Mouse (Mus musculus) testis, adult 2 months (tissue): ENCODE results near the gene Ankrd33b. TPM values are rescaled to one million over a fixed set of nuclear protein-coding genes. Genes with fewer than 3 reads are reported as not detected.

Experiments used
- H3K27ac ChIP-seq: fragments of 200-500 bp; 2 replicates; pipeline ENCODE4 v1.5.1; 2012; ENCODE audit warnings: low read depth, low read length; ENCODE audit not compliant: control insufficient read depth, insufficient read depth
- H3K27me3 ChIP-seq: fragments of 200-500 bp; 2 replicates; pipeline ENCODE4 v1.6.1; 2012; ENCODE audit warnings: mild to moderate bottlenecking, low read length, moderate library complexity; ENCODE audit not compliant: control insufficient read depth, insufficient read depth
- H3K36me3 ChIP-seq: fragments of 200-500 bp; 2 replicates; pipeline ENCODE4 v1.6.1; 2012; ENCODE audit warnings: mild to moderate bottlenecking, low read length; ENCODE audit not compliant: control insufficient read depth, insufficient read depth
- H3K4me1 ChIP-seq: fragments of 200-500 bp; 2 replicates; pipeline ENCODE4 v1.6.1; 2012; ENCODE audit warnings: low read length; ENCODE audit not compliant: control insufficient read depth, insufficient read depth
- H3K4me3 ChIP-seq: fragments of 200-500 bp; 2 replicates; pipeline ENCODE4 v1.5.1; 2012; ENCODE audit warnings: low read depth, mild to moderate bottlenecking, low read length, moderate library complexity, mixed read lengths; ENCODE audit not compliant: control insufficient read depth
- CTCF ChIP-seq: fragments of 200-500 bp; IDR thresholded peaks from 2 replicates; pipeline ENCODE4 v1.5.1; 2012; ENCODE audit warnings: low read depth, mild to moderate bottlenecking, inconsistent platforms, low read length, moderate library complexity; ENCODE audit not compliant: control insufficient read depth, insufficient read depth, insufficient replicate concordance
- POLR2A ChIP-seq: fragments of 200-500 bp; IDR thresholded peaks from 2 replicates; pipeline ENCODE4 v1.6.1; 2012; ENCODE audit warnings: low read depth, mild to moderate bottlenecking, inconsistent platforms, low read length, moderate library complexity; ENCODE audit not compliant: control insufficient read depth
- polyA plus RNA-seq: library from polyadenylated mRNA; depleted of rRNA; stranded (reverse); fragments of >200 nt; gene quantifications from 2 replicates; pipeline ENCODE4 v1.2.3, GENCODE M21; 2012

Ankrd33b gene
- polyA plus RNA-seq, 1 experiment: 0.58 TPM

GRCm38 (mm10) chr15:31309526-31309925 lies 58.0 kb downstream of the Ankrd33b start:
- TF ChIP-seq POLR2A (peak; percentile 38), CTCF (peak; percentile 97)
- Histone ChIP-seq H3K27me3 (no peaks in the 10 kb centered on the region), H3K4me3 (peak overlapping the region; percentile 72), H3K4me1 (peaks cover 5% of the 10 kb centered on the region; the same call in 1 of the 2 replicates), H3K27ac (no peak overlapping the region), H3K36me3 (no peaks in the 10 kb centered on the region)

GRCm38 (mm10) chr15:31306726-31307125 lies 60.8 kb downstream of the Ankrd33b start:
- no peak overlapping the region for H3K27ac ChIP-seq
- H3K4me3 ChIP-seq: no peak overlapping the region
- no peaks in the 10 kb centered on the region for H3K27me3 ChIP-seq
- no peak for TF ChIP-seq POLR2A
- no peak for TF ChIP-seq CTCF
- no peaks in the 10 kb centered on the region for H3K36me3 ChIP-seq
- peaks cover 5% of the 10 kb centered on the region; the same call in 1 of the 2 replicates for H3K4me1 ChIP-seq

GRCm38 (mm10) chr15:31305181-31305580 lies 62.3 kb downstream of the Ankrd33b start:
- H3K4me3 ChIP-seq: no peak overlapping the region
- no peak for TF ChIP-seq POLR2A
- TF ChIP-seq CTCF: no peak
- peaks cover 5% of the 10 kb centered on the region; the same call in 1 of the 2 replicates for H3K4me1 ChIP-seq
- no peaks in the 10 kb centered on the region for H3K36me3 ChIP-seq
- no peak overlapping the region for H3K27ac ChIP-seq
- no peaks in the 10 kb centered on the region for H3K27me3 ChIP-seq

- Histone ChIP-seq H3K27me3 (no peaks in the 10 kb centered on the region), H3K36me3 (no peaks in the 10 kb centered on the region), H3K4me3 (no peak overlapping the region), H3K27ac (no peak overlapping the region), H3K4me1 (peaks cover 2% of the 10 kb centered on the region; the same call in 1 of the 2 replicates)
- TF ChIP-seq CTCF (no peak), POLR2A (no peak)
These were observed 63.2 kb downstream of the Ankrd33b start for GRCm38 (mm10) chr15:31304302-31304701.

GRCm38 (mm10) chr15:31302293-31302990 lies 65.1 kb downstream of the Ankrd33b start:
- no peak for TF ChIP-seq POLR2A
- TF ChIP-seq CTCF: no peak
- H3K36me3 ChIP-seq: no peaks in the 10 kb centered on the region

GRCm38 (mm10) chr15:31299258-31299917 lies 68.1 kb downstream of the Ankrd33b start:
- H3K27ac ChIP-seq: no peak overlapping the region
- H3K27me3 ChIP-seq: no peaks in the 10 kb centered on the region
- no peaks in the 10 kb centered on the region for H3K36me3 ChIP-seq
- H3K4me3 ChIP-seq: no peak overlapping the region
- H3K4me1 ChIP-seq: no peaks in the 10 kb centered on the region; the same call in 1 of the 2 replicates
- TF ChIP-seq CTCF: no peak
- TF ChIP-seq POLR2A: no peak

More at GRCm38 (mm10) chr15:31302293-31302990, 65.1 kb downstream of the Ankrd33b start:
- H3K4me3 ChIP-seq: no peak overlapping the region
- no peaks in the 10 kb centered on the region for H3K27me3 ChIP-seq
- H3K4me1 ChIP-seq: no peaks in the 10 kb centered on the region; the same call in 1 of the 2 replicates
- H3K27ac ChIP-seq: no peak overlapping the region

GRCm38 (mm10) chr15:31297777-31298137 lies 69.8 kb downstream of the Ankrd33b start:
- H3K4me3 ChIP-seq: no peak overlapping the region
- H3K4me1 ChIP-seq: no peaks in the 10 kb centered on the region; the same call in 1 of the 2 replicates
- H3K36me3 ChIP-seq: no peaks in the 10 kb centered on the region
- H3K27ac ChIP-seq: no peak overlapping the region
- no peaks in the 10 kb centered on the region for H3K27me3 ChIP-seq
- no peak for TF ChIP-seq POLR2A
- TF ChIP-seq CTCF: no peak
